Mouse (Mus musculus): Measurements from ENCODE around the gene Sppl2a. TPM values are rescaled to one million over a fixed set of nuclear protein-coding genes. Genes with fewer than 3 reads are reported as not detected.

Gene Sppl2a
- polyA plus RNA-seq, 1 experiment from 2014 or later, result 43.3 TPM

- no peak overlapping the region for H3K9ac ChIP-seq (replicated peaks; ENCODE audit: low read length)
- no peaks in the 10 kb centered on the region for H3K36me3 ChIP-seq (ENCODE audit: insufficient read depth, low read length)
- WGBS, result 97% methylated on average over 1 of the region's 1 CpGs
- H3K4me1 ChIP-seq (ENCODE audit: insufficient read depth, low read length), result peaks cover 15% of the 10 kb centered on the region
- no peak overlapping the region for H3K4me3 ChIP-seq (ENCODE audit: low read length)
- no peak overlapping the region for H3K27ac ChIP-seq (ENCODE audit: low read length)
- no peaks in the 10 kb centered on the region for H3K9me3 ChIP-seq (ENCODE audit: low read length)
- ATAC-seq (ENCODE audit: low FRiP score, low TSS enrichment), result no peak
- no peaks in the 10 kb centered on the region for H3K27me3 ChIP-seq (ENCODE audit: insufficient read depth, low read length)
- no peak overlapping the region for H3K4me2 ChIP-seq (replicated peaks; ENCODE audit: low read depth, low read length)
Measured at GRCm38 (mm10) chr2:126877991-126878390, 55.0 kb downstream of the Sppl2a start.

- ATAC-seq (ENCODE audit: low FRiP score, low TSS enrichment), result peak; percentile 98
- Histone ChIP-seq H3K9ac (replicated peaks; ENCODE audit: low read length) (peak within 1 kb of the TSS; percentile 94), H3K36me3 (ENCODE audit: insufficient read depth, low read length) (no peaks in the 10 kb centered on the region), H3K4me1 (ENCODE audit: insufficient read depth, low read length) (peaks cover 15% of the 10 kb centered on the region), H3K4me3 (ENCODE audit: low read length) (peak within 1 kb of the TSS; percentile 82), H3K9me3 (ENCODE audit: low read length) (no peaks in the 10 kb centered on the region), H3K27me3 (ENCODE audit: insufficient read depth, low read length) (no peaks in the 10 kb centered on the region), H3K4me2 (replicated peaks; ENCODE audit: low read depth, low read length) (peak within 1 kb of the TSS; percentile 66), H3K27ac (ENCODE audit: low read length) (peak within 1 kb of the TSS; percentile 99)
- WGBS, result under 1% methylated on average over 81 of the region's 81 CpGs
Measured at GRCm38 (mm10) chr2:126875871-126876796, 56.9 kb downstream of the Sppl2a start, which contains the start of gene Trpm7. Trpm7 (minus strand) TSS chr2:126876230.

GRCm38 (mm10) chr2:126875516-126875835 lies 57.6 kb downstream of the Sppl2a start:
- Histone ChIP-seq H3K4me2 (replicated peaks; ENCODE audit: low read depth, low read length) (peak overlapping the region; percentile 66), H3K27me3 (ENCODE audit: insufficient read depth, low read length) (no peaks in the 10 kb centered on the region), H3K4me1 (ENCODE audit: insufficient read depth, low read length) (peaks cover 15% of the 10 kb centered on the region), H3K9me3 (ENCODE audit: low read length) (no peaks in the 10 kb centered on the region), H3K4me3 (ENCODE audit: low read length) (peak overlapping the region; percentile 82), H3K36me3 (ENCODE audit: insufficient read depth, low read length) (no peaks in the 10 kb centered on the region), H3K27ac (ENCODE audit: low read length) (peak overlapping the region; percentile 99), H3K9ac (replicated peaks; ENCODE audit: low read length) (peak overlapping the region; percentile 94)
- ATAC-seq (ENCODE audit: low FRiP score, low TSS enrichment), result peak; percentile 58
- WGBS, result 0% methylated on average over 18 of the region's 18 CpGs

- Histone ChIP-seq H3K4me3 (ENCODE audit: low read length) (peak overlapping the region; percentile 82), H3K27ac (ENCODE audit: low read length) (peak overlapping the region; percentile 99), H3K4me2 (replicated peaks; ENCODE audit: low read depth, low read length) (peak overlapping the region; percentile 66), H3K27me3 (ENCODE audit: insufficient read depth, low read length) (no peaks in the 10 kb centered on the region), H3K4me1 (ENCODE audit: insufficient read depth, low read length) (peaks cover 15% of the 10 kb centered on the region), H3K36me3 (ENCODE audit: insufficient read depth, low read length) (no peaks in the 10 kb centered on the region), H3K9me3 (ENCODE audit: low read length) (no peaks in the 10 kb centered on the region), H3K9ac (replicated peaks; ENCODE audit: low read length) (peak overlapping the region; percentile 94)
- WGBS, result 21% methylated on average over 13 of the region's 13 CpGs
- ATAC-seq (ENCODE audit: low FRiP score, low TSS enrichment), result no peak
Measured at GRCm38 (mm10) chr2:126874809-126875515, 58.1 kb downstream of the Sppl2a start.

GRCm38 (mm10) chr2:126866301-126866700 lies 66.7 kb downstream of the Sppl2a start:
- Histone ChIP-seq H3K27ac (ENCODE audit: low read length) (no peak overlapping the region), H3K27me3 (ENCODE audit: insufficient read depth, low read length) (no peaks in the 10 kb centered on the region), H3K4me3 (ENCODE audit: low read length) (no peak overlapping the region), H3K4me1 (ENCODE audit: insufficient read depth, low read length) (peaks cover 4% of the 10 kb centered on the region; the same call in 1 of the 2 replicates), H3K9me3 (ENCODE audit: low read length) (no peaks in the 10 kb centered on the region), H3K36me3 (ENCODE audit: insufficient read depth, low read length) (no peaks in the 10 kb centered on the region), H3K9ac (replicated peaks; ENCODE audit: low read length) (no peak overlapping the region), H3K4me2 (replicated peaks; ENCODE audit: low read depth, low read length) (no peak overlapping the region)
- ATAC-seq (ENCODE audit: low FRiP score, low TSS enrichment), result peak; percentile 78
- WGBS, result 67% methylated on average over 1 of the region's 1 CpGs

- Histone ChIP-seq H3K4me1 (ENCODE audit: insufficient read depth, low read length) (peaks cover 4% of the 10 kb centered on the region; the same call in 1 of the 2 replicates), H3K9me3 (ENCODE audit: low read length) (no peaks in the 10 kb centered on the region), H3K27ac (ENCODE audit: low read length) (0 out of 2 replicates have a peak overlapping the region, but pooled peaks have one; percentile 34), H3K36me3 (ENCODE audit: insufficient read depth, low read length) (no peaks in the 10 kb centered on the region), H3K4me2 (replicated peaks; ENCODE audit: low read depth, low read length) (no peak overlapping the region), H3K27me3 (ENCODE audit: insufficient read depth, low read length) (no peaks in the 10 kb centered on the region), H3K4me3 (ENCODE audit: low read length) (no peak overlapping the region), H3K9ac (replicated peaks; ENCODE audit: low read length) (no peak overlapping the region)
- 0 out of 2 replicates have a peak, but pooled peaks have one; percentile 19 for ATAC-seq (ENCODE audit: low FRiP score, low TSS enrichment)
- 50% methylated on average over 10 of the region's 10 CpGs for WGBS
Measured at GRCm38 (mm10) chr2:126865501-126866199, 67.4 kb downstream of the Sppl2a start.

GRCm38 (mm10) chr2:126865026-126865425 lies 68.0 kb downstream of the Sppl2a start:
- H3K4me3 ChIP-seq (ENCODE audit: low read length), result no peak overlapping the region
- no peak overlapping the region for H3K4me2 ChIP-seq (replicated peaks; ENCODE audit: low read depth, low read length)
- peaks cover 4% of the 10 kb centered on the region; the same call in 1 of the 2 replicates for H3K4me1 ChIP-seq (ENCODE audit: insufficient read depth, low read length)
- H3K9me3 ChIP-seq (ENCODE audit: low read length), result no peaks in the 10 kb centered on the region
- no peaks in the 10 kb centered on the region for H3K27me3 ChIP-seq (ENCODE audit: insufficient read depth, low read length)
- H3K27ac ChIP-seq (ENCODE audit: low read length), result no peak overlapping the region
- no peak for ATAC-seq (ENCODE audit: low FRiP score, low TSS enrichment)
- WGBS, result 93% methylated on average over 3 of the region's 3 CpGs
- no peak overlapping the region for H3K9ac ChIP-seq (replicated peaks; ENCODE audit: low read length)
- H3K36me3 ChIP-seq (ENCODE audit: insufficient read depth, low read length), result no peaks in the 10 kb centered on the region

GRCm38 (mm10) chr2:126844751-126845150 lies 88.3 kb downstream of the Sppl2a start:
- Histone ChIP-seq H3K36me3 (ENCODE audit: insufficient read depth, low read length) (peaks cover 32% of the 10 kb centered on the region), H3K4me3 (ENCODE audit: low read length) (no peak overlapping the region), H3K4me1 (ENCODE audit: insufficient read depth, low read length) (no peaks in the 10 kb centered on the region), H3K9ac (replicated peaks; ENCODE audit: low read length) (no peak overlapping the region), H3K27ac (ENCODE audit: low read length) (no peak overlapping the region), H3K4me2 (replicated peaks; ENCODE audit: low read depth, low read length) (no peak overlapping the region), H3K9me3 (ENCODE audit: low read length) (no peaks in the 10 kb centered on the region), H3K27me3 (ENCODE audit: insufficient read depth, low read length) (no peaks in the 10 kb centered on the region)
- ATAC-seq (ENCODE audit: low FRiP score, low TSS enrichment), result no peak
- WGBS, result 86% methylated on average over 4 of the region's 4 CpGs

Data from kidney, embryonic 16.5 days (tissue).